Mouse (Mus musculus): ENCODE results near the gene Elobl.
"Not testable (repeated sequence)": the region's sequence is repeated elsewhere in the genome, so short reads cannot be mapped to it uniquely, and the experiment has no call there.

Elobl gene

DNA sequence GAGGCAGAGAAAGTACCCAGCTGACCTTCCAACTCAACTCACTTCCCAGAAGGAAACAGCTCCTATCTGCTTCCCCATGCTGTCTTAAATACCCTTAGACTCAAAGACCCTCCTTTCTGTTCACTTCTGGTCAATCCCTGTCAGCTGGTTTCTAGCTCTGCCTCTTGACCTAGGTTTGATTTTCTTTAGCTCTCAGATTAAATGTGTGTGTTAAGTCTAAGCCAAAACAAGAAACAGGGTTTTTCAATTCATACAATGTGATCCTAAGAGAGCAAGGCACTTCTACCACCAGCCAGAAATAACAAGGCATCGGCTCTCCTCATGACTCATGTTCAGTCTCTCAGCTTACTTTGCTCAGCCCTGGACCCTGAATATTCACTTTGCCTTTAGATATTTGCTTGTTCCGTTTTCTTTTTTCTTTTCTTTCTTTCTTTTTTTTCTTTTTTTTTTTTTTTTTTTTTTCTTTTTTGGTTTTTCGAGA is at the start of gene Elobl:
Gene Elobl, minus strand, starts transcription at position 51 of the 481 bp plus-strand sequence.
- DNase-seq = no peak

DNA sequence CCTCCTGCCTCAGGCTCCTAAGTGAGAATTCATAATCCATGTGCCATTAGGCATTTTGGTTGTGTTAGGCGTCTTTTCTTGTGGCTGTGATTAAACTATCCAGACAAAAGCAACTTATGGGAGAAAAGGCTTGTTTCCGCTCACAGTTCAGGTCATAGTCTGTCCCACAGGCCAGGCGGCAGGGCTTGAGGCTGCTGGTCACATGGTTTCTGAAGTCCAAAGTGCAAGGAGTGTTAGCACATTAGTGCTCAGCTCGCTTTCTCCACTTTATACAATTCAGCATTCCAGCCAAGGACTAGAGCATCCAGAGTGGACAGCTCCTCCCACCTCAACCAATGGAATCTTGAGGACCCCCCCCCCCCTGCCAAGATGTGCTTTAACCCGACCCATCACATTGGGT is 45.5 kb upstream of the Elobl start:
- no peak for DNase-seq

DNA sequence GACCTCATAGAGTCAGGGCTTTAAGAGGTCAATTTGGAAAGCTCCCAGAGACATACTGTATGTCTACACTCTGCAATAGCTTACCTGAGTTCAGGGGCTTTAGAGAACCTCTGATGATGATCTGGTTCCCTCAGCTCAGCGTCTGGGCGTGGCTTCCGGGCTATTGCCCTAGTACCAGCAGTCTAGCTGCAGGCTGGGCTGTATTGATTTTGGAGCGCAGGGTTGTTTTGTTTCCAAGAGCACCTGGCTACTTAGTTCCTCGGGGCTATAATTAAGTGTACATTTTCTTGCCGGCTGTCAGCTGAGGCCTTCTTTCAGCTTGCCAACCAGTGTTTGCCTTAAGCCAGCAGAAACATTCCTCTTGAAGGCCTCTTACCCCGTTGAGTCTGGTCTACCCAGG is 42.8 kb upstream of the Elobl start:
- no peak for DNase-seq

DNA sequence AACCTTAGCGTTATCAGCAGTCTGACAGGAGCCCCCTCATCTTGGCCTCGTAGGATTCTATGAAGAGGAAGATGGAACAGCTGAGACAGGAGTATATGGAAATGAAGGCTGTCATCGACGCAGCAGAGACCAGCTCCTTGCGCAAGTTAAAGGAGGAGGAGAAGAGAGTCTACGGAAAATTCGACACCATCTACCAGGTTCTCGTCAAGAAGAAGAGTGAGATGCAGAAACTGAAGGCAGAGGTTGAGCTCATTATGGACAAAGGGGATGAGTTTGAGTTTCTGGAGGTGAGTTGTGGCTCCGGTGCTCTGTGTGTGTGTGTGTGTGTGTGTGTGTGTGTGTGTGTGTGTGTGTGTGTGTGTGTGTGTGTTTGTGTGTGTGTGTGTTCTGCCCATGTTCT is 42.3 kb upstream of the Elobl start:
- no peak for DNase-seq

DNA sequence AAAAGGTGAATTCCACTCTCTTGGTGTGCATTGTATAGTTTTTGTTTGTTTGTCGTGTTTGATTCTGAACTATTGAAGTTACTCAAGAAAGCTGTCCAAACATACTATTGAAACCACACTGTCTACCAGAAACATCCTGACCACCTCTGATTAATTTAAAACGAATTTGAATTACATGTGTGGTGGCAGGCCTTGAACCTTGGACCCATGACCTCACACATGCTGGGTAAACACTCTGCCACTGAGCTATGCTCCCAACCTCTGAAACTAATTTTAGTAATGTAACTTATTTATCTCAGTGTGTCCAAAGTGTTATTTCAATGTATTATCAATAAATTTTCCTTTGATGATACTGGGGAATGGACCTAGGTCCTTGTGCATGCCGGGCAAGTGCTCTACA is 40.9 kb upstream of the Elobl start:
- no peak for DNase-seq

DNA sequence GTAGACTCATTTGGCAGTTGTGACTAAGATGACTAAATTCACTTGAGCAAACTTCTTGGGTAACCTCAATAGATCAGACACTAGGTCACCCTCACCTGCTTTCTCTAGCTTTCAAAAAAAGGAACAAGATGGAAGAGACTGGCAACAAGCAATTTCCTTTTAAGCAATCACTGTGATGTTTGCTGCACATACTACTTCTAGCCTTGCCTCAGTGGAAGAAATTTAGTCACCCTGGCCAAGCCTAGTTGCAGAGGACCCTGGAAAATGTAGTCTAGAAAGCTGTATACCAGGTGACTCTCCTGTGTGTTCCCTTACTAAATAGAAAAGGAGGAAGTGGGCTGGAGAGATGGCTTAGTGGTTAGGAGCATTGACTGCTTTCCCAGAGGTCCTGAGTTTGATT is 39.7 kb upstream of the Elobl start:
- no peak for DNase-seq

DNA sequence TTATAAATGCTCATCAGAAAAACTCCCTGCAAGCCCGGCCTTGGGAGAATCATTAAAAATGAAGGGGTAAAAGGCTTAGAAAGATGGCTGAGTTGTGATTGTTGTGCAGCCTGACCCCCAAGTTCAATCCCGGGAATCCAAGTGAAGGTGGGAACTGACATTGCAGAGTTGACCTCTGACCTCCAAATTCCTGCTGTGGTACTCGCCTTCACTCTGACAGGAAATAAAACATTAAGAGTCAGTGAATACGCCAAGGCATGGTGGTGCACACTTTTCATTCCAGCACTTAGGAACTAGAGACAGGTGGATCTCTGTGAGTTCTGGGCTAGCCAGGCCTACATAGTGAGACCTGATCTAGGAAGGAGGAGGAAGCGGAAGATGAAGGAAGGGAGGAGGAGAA is 38.7 kb upstream of the Elobl start:
- no peak for DNase-seq

DNA sequence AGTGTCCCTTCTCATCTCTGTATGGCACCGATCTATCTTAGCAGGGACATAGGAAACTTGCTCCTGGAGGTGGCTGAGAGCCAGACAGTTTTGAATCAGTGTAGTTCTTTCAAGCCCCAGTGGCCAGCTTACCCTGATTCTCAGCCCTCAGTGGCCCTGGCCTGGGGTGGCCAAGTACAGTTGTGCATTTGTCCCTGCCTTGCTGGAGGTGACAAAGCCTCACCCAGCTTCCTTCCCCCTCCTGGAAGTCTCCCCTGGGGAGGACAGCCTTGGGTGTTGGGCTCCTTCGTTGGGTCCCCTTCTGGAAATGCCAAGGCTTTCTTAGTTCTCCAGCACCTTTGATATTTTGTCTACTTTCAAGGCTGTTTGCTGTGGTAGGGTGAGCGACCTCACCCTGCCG is 37.0 kb upstream of the Elobl start:
- DNase-seq = peak; percentile 23

DNA sequence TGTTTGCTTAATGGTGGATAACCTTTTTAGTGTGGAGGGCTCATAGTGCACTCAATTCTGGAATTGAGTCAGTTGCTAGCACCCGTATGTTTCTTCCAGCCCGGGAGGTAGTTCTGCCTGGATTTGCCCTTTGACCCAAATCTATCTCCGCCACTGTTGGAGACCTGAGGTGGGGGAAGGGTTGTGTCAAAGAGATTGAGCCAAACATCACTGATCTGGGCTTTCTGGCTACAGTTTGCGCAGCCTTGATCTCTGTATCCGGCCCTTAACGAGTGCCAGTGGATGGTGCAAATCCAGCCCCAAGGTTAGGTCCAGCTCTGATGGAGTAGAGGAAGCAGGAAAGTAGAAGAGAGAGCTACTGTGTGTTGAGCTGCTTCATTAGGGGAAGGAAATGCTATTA is 36.3 kb upstream of the Elobl start:
- peak; percentile 38 for DNase-seq

DNA sequence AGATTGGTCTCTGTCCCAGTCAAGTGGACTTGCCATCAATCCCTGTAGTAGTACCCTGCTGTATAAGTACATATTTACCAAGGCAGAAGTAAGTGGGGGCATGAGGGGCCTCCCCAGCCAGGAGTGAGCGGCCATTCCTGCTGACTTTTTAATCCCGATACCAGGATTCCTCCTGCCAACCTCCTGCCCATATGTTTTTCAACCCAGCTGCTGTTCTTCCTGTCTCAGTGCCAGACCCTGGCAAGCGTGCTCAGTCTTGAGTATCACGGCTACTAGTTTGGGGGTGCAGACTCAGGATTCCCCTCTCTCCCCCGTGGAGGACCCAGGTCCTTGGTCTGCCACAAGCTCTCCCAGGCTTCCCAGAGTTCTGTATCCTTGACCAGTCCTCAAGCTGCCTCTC is 35.9 kb upstream of the Elobl start:
- DNase-seq = no peak

DNA sequence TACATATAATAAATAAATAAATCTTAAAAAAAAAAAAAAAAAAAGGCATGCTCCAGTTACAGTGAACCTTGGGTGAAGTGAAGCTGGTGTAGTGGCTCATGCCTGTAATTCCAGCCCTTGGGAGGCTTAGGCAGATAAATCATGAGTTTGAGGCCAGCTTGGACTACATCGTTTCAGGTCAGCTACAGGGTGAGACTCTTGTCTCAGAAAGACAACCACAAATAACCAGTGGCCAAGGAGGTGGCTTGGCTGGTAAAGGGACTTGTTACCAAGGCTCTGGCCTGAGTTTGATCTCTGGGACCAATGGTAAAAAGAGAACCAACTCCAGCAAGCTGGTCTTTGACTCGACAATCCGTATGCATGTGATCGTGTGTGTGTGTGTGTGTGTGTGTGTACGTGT is 35.3 kb upstream of the Elobl start:
- no peak for DNase-seq

DNA sequence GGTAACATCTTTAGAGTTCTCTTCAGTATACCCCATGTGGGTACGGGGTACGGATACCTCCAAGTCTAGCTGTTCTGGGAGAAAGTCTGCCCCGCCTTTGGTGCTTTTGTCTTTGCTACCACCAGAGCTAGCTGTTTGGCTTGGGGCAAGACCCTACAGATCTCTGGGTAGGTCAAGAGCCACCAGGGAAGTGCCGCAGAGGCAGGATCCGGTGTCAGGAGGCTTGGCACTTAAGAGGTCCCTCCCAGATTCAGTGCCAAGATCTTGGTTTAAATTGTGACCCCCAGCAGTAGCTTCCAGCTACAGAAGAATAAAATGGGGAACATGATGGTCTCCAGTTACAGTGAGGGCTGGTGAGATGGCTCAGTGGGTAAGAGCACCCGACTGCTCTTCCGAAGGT is 34.8 kb upstream of the Elobl start:
- DNase-seq = no peak

DNA sequence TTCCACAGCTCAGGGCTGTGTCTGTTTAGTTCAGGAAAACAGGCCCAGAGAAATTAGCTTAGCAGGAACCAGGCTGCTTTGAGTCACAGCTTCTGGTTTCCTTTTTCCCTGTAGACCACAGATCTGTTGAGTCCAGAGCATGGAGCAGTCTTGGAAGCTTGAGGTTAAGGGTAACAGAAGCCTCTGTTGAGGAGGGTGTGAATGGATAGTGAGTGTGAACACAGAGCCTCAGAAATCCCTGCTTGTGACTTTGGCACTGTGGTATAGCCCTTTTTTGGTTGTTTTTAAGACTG is 33.7 kb upstream of the Elobl start:
- no peak for DNase-seq

DNA sequence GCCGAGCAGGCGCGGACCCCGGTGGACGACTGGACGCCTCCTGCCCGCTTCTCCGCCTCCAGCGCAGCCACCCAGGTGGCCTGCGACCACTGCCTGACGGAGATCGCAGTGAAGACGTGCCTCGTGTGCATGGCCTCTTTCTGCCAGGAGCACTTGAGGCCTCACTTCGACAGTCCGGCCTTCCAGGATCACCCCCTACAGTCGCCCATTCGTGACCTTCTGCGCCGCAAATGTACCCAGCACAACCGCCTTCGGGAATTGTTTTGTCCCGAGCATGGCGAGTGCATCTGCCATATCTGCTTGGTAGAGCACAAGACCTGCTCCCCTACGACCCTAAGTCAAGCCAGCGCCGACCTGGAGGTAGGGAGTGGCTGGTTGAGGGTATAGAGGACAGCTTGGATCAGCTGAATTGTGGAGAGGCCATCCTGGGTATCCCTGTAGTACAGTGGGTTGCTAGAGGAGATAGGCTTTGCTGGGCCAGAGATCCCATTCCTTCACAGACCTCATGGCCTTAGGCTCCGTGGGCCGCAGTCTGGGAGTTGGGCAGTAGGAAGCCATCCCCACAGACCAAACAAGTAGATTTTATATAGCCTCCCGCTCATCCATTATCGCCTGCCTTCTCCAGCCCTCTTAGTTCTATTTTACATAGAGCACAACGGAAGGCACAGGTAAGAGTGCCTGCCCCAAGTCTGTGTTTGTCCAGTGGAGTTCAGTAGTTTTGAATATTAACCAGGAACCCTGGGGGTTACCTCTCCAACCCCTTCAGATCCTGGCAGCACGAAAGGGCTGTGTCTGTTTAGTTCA is 33.2 kb upstream of the Elobl start:
- peak; percentile 28 for DNase-seq

DNA sequence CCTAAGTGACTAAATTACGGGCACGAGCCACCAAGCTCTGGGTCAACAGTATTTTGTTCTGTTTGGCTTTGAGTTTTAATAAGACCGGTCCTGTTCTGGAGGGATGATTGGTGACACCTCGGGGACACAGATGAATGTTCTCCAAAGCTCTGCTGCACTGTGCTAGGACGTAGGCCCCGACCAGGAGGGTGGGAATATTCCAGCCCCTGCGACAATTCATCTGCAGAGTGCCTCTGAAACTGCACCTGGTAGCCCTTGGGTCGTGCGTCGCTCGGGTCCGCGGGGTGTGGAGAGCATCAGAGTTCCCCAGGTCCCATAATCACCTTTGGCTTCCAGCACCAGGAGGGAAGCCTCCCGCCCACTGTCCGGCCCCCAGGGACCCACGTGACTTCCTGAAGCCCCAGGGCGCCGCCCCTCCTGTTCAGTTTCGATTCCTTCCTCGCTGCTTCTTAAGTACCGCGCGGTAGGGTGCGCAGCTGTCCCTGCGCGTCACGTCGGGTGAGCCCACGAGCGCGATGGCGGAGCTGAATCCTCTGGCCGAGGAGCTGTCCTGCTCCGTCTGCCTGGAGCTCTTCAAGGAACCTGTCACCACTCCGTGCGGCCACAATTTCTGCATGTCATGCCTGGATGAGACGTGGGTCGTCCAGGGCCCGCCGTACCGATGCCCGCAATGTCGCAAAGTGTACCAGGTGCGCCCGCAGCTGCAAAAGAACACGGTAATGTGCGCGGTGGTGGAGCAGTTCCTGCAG is 32.4 kb upstream of the Elobl start, which contains the start of gene Trim25:
Gene Trim25, plus strand, starts transcription at position 403 of the 749 bp plus-strand sequence.
- peak; percentile 95 for DNase-seq

DNA sequence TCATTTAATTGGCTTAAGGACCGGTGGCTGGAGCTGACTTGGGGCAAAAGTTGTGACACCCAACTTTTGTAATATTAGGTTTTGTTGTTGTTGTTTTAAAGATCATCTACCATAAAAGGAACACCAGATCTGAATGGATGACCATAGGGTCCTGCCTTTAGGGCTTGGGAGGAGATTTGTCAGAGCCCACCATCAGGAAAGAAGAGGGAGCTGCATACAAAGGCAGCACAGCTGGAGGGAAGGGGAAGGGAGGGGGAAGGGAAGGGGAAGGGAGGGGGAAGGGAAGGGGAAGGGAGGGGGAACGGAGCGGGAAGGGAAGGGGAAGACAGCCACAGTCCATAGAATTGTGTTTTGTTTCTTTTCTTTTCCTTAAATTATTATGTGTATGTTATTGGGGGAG is 31.7 kb upstream of the Elobl start:
- no peak for DNase-seq

DNA sequence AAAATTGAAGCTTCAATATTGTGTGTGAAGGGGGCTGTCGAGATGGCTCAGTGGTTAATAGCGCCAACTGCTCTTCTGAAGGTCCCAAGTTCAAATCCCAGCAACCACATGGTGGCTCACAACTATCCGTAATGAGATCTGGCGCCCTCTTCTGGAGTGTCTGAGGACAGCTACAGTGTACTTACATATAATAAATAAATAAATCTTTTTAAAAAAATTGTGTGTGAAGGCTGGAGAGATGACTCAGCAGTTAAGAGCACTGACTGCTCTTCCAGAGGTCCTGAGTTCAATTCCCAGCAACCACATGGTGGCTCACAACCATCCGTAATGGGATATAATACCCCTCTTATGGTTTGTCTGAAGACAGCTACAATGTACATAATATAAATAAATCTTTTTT is 30.6 kb upstream of the Elobl start:
- not testable (repeated sequence) for DNase-seq

DNA sequence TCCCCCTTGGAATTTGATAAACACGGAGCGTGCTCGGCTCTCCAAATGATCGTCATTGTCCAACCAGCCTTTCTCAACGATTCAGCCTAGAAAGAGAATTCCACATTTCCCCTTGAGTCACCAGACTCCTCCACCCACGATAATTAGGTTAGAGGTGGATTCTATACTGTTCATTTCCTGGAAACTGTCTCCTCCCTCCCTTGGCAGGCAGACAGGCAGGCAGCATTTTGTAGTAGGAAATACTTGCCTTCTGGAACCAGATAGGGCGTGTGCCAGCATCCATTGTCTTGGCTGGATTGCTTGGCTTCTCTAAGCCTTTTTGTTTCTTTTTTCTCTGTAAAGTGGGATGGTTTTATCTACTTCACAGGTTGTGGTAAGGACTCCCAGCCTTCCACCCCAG is 29.7 kb upstream of the Elobl start:
- peak; percentile 44 for DNase-seq

DNA sequence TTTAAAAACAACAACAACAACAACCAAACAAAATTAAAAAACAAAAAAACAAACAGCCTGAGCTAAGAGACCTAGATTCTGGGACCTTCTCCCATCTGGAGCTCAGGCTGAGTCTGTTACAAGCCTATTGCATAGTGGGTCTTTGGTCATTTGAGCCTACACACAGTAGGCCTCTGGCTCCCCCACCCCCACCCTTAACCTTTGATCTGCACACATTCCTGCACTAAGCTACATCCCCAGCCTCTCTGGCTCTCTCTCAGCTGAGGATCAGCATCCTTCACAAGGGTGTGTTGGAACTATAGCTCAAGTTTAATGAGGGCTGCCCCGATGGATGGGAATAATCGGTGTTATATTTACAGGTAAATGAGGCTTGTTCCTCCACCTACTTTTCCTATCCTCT is 28.9 kb upstream of the Elobl start:
- DNase-seq = no peak

DNA sequence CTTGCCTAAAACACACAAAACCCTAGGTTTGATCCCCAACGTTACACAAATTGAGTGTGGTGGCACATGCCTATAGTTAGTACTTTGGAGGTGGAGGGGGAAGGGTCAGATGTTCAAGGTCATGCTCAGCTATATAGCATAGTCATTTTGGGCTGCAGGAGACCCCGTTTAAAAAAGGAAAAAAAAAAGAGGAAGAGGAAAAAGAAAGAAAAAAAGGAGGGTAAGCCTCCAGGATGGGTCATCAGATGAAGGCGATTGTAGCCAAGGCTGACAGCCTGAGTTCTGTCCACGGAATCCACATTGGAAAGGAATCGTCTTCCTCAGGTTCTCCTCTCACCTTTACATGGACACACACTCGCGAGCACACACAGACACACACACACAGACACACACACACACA is 27.8 kb upstream of the Elobl start:
- no peak for DNase-seq

DNA sequence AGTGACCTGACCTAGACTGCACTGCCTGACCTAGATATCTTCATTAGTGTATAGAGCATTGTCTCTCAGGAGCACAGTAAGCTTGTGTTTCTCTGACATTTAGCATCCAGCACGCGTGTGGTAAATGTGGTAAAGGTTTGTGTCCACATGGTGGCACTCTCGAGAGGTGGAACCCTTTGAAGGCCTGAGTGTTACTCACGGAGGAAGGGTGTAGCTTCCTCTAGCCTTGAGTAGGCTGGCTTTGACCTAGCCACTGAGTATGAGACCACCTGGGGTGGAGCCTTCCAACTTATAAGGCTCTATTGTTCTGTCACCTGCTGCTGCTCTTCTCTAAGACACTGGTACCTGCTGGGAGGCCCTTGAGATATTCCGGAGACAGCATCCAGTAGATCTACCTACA is 26.9 kb upstream of the Elobl start:
- DNase-seq = peak; percentile 79

DNA sequence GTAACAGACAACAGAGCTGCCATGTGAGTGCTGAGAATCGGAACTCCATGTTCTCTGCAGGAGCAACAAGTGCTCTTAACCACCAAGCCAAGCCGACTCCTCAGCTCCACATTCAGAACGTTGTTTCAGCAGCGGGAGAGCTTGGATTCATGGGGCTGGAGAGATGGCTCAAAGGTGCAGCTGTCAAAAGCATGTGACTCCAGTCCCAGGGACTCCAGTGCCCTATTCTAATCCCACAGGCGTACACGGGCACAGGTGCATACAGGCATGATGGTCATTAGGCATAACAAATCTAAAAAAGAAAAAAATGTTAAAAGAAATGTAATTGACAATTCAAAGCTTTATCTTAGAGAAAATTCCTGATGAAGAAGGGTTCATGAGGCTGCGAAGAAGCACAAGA is 26.5 kb upstream of the Elobl start:
- DNase-seq = no peak

DNA sequence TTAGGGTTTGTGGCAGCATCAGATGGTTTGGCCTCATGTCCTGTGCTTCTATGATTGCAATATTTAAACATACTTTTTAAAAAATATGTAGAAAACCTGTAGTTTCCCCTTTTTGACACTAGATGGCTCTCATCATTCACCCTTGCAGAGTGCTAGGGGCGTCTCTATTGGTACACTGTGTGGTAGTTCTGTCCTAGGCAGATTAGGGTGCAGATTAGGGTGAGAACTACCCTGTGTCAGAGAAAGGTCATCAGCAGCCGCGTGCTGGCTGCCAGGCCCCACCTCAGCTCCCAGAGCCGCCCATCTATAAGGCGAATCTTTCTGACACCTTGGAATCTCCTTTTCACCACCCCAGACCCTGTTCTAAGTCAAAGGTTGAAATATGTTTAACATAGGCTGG is 22.8 kb upstream of the Elobl start:
- no peak for DNase-seq

DNA sequence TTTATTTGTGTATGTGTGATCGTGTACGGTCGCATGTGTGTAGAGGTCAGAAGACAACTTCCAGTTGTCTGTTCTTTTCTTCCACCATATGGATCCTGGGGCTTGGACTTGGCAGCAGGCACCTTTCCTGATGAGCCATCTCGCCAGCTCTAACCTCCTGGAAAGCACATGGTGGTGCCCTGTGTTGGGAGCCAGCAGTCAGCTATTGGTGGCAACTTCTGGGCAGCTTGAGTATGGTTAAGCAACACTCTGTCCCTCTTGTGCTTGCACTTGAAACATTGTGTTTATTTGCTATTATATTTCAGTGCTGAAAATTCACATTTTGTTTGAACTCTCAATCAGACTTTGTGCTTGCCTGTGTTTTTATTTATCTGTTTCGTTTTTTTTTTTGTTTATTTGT is 22.2 kb upstream of the Elobl start:
- no peak for DNase-seq

DNA sequence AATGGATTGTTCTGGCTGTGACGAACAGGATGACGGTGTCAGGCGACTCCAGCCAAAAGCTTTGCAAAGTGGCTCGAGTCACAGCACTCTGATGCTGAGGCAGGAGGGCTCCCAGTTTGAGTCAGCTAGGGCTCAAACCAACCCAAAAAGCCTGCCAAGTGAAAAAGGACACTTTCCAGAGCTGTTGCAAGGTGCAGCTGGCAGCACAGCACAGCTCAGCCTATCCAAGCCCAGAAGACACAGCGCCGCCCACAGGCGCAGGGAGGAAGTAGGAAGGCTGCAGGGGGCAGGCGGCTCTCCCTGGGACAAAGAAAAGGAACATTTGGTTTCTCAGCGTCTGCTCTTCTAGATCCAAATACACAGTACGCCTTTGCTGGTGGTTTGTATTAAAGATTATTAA is 19.9 kb upstream of the Elobl start:
- no peak for DNase-seq
